Mouse (Mus musculus): Measurements from ENCODE around the gene Nags. TPM values are rescaled to one million over a fixed set of nuclear protein-coding genes. Genes with fewer than 3 reads are reported as not detected.

The Nags gene
- polyA plus RNA-seq, 1 experiment from 2014 or later, result 3.4 TPM

- Histone ChIP-seq H3K36me3 (ENCODE audit: control insufficient read depth, insufficient read depth, low read length) (peaks cover 87% of the 10 kb centered on the region), H3K4me3 (ENCODE audit: low read depth, low read length) (no peak overlapping the region), H3K9me3 (ENCODE audit: control insufficient read depth, low read length) (no peaks in the 10 kb centered on the region), H3K4me2 (ENCODE audit: low read length) (no peak overlapping the region), H3K4me1 (replicated peaks; ENCODE audit: control insufficient read depth, insufficient read depth, low read length) (no peaks in the 10 kb centered on the region), H3K27me3 (replicated peaks; ENCODE audit: control insufficient read depth, insufficient read depth, low read length) (no peaks in the 10 kb centered on the region), H3K27ac (ENCODE audit: low read depth) (no peak overlapping the region), H3K9ac (ENCODE audit: low read length) (no peak overlapping the region)
- no peak for ATAC-seq (replicated peaks; ENCODE audit: low FRiP score, low TSS enrichment, low read depth)
- WGBS, result 29% methylated on average over 6 of the region's 6 CpGs
- DNase-seq (ENCODE audit: low spot score), result no peak
Measured at GRCm38 (mm10) chr11:102165971-102166722, 20.8 kb downstream of the Nags start.

GRCm38 (mm10) chr11:102167539-102167938 lies 22.2 kb downstream of the Nags start:
- no peak overlapping the region for H3K4me2 ChIP-seq (ENCODE audit: low read length)
- no peak overlapping the region for H3K27ac ChIP-seq (ENCODE audit: low read depth)
- H3K27me3 ChIP-seq (replicated peaks; ENCODE audit: control insufficient read depth, insufficient read depth, low read length), result no peaks in the 10 kb centered on the region
- H3K4me3 ChIP-seq (ENCODE audit: low read depth, low read length), result no peak overlapping the region
- WGBS, result 84% methylated on average over 5 of the region's 5 CpGs
- peaks cover 77% of the 10 kb centered on the region for H3K36me3 ChIP-seq (ENCODE audit: control insufficient read depth, insufficient read depth, low read length)
- ATAC-seq (replicated peaks; ENCODE audit: low FRiP score, low TSS enrichment, low read depth) (no peak), DNase-seq (ENCODE audit: low spot score) (no peak)
- H3K9ac ChIP-seq (ENCODE audit: low read length), result no peak overlapping the region
- H3K9me3 ChIP-seq (ENCODE audit: control insufficient read depth, low read length), result no peaks in the 10 kb centered on the region
- H3K4me1 ChIP-seq (replicated peaks; ENCODE audit: control insufficient read depth, insufficient read depth, low read length), result no peaks in the 10 kb centered on the region

- Histone ChIP-seq H3K36me3 (ENCODE audit: control insufficient read depth, insufficient read depth, low read length) (peaks cover 73% of the 10 kb centered on the region), H3K9ac (ENCODE audit: low read length) (no peak overlapping the region)
- ATAC-seq (replicated peaks; ENCODE audit: low FRiP score, low TSS enrichment, low read depth), result no peak
Measured at GRCm38 (mm10) chr11:102168689-102169088, 23.4 kb downstream of the Nags start.

GRCm38 (mm10) chr11:102179836-102180235 lies 34.5 kb downstream of the Nags start:
- no peak for ATAC-seq (replicated peaks; ENCODE audit: low FRiP score, low TSS enrichment, low read depth)
- no peak overlapping the region for H3K4me3 ChIP-seq (ENCODE audit: low read depth, low read length)
- H3K27me3 ChIP-seq (replicated peaks; ENCODE audit: control insufficient read depth, insufficient read depth, low read length), result no peaks in the 10 kb centered on the region
- no peaks in the 10 kb centered on the region for H3K9me3 ChIP-seq (ENCODE audit: control insufficient read depth, low read length)
- DNase-seq (ENCODE audit: low spot score), result no peak
- H3K4me2 ChIP-seq (ENCODE audit: low read length), result no peak overlapping the region
- no peak overlapping the region for H3K9ac ChIP-seq (ENCODE audit: low read length)
- H3K4me1 ChIP-seq (replicated peaks; ENCODE audit: control insufficient read depth, insufficient read depth, low read length), result peaks cover 12% of the 10 kb centered on the region
- H3K36me3 ChIP-seq (ENCODE audit: control insufficient read depth, insufficient read depth, low read length), result peaks cover 67% of the 10 kb centered on the region
- H3K27ac ChIP-seq (ENCODE audit: low read depth), result no peak overlapping the region

More at GRCm38 (mm10) chr11:102168689-102169088, 23.4 kb downstream of the Nags start:
- Histone ChIP-seq H3K27ac (ENCODE audit: low read depth) (no peak overlapping the region), H3K4me2 (ENCODE audit: low read length) (no peak overlapping the region), H3K9me3 (ENCODE audit: control insufficient read depth, low read length) (no peaks in the 10 kb centered on the region), H3K4me3 (ENCODE audit: low read depth, low read length) (no peak overlapping the region), H3K27me3 (replicated peaks; ENCODE audit: control insufficient read depth, insufficient read depth, low read length) (no peaks in the 10 kb centered on the region), H3K4me1 (replicated peaks; ENCODE audit: control insufficient read depth, insufficient read depth, low read length) (no peaks in the 10 kb centered on the region)
- no peak for DNase-seq (ENCODE audit: low spot score)
- 72% methylated on average over 5 of the region's 5 CpGs for WGBS

- peaks cover 17% of the 10 kb centered on the region for H3K4me1 ChIP-seq (replicated peaks; ENCODE audit: control insufficient read depth, insufficient read depth, low read length)
- WGBS, result 3% methylated on average over 7 of the region's 7 CpGs
- ATAC-seq (replicated peaks; ENCODE audit: low FRiP score, low TSS enrichment, low read depth), result no peak
Measured at GRCm38 (mm10) chr11:102184253-102184645, 38.9 kb downstream of the Nags start.

GRCm38 (mm10) chr11:102184646-102185495 lies 39.6 kb downstream of the Nags start, which contains the start of gene Lsm12:
TSS of gene Lsm12 (minus strand) at chr11:102185296.
- H3K4me2 ChIP-seq (ENCODE audit: low read length), result peak within 1 kb of the TSS; percentile 81
- peaks cover 25% of the 10 kb centered on the region for H3K36me3 ChIP-seq (ENCODE audit: control insufficient read depth, insufficient read depth, low read length)
- H3K4me1 ChIP-seq (replicated peaks; ENCODE audit: control insufficient read depth, insufficient read depth, low read length), result peaks cover 17% of the 10 kb centered on the region
- peak within 1 kb of the TSS; percentile 91 for H3K9ac ChIP-seq (ENCODE audit: low read length)
- DNase-seq (ENCODE audit: low spot score), result peak; percentile 98
- ATAC-seq (replicated peaks; ENCODE audit: low FRiP score, low TSS enrichment, low read depth), result peak; percentile 82
- peak within 1 kb of the TSS; percentile 96 for H3K4me3 ChIP-seq (ENCODE audit: low read depth, low read length)
- H3K27ac ChIP-seq (ENCODE audit: low read depth), result peak within 1 kb of the TSS; percentile 93
- under 1% methylated on average over 65 of the region's 70 CpGs for WGBS
- H3K9me3 ChIP-seq (ENCODE audit: control insufficient read depth, low read length), result no peaks in the 10 kb centered on the region
- no peaks in the 10 kb centered on the region for H3K27me3 ChIP-seq (replicated peaks; ENCODE audit: control insufficient read depth, insufficient read depth, low read length)

More at GRCm38 (mm10) chr11:102184253-102184645, 38.9 kb downstream of the Nags start:
- DNase-seq (ENCODE audit: low spot score), result no peak
- H3K9ac ChIP-seq (ENCODE audit: low read length), result peak overlapping the region; percentile 91
- H3K36me3 ChIP-seq (ENCODE audit: control insufficient read depth, insufficient read depth, low read length), result peaks cover 30% of the 10 kb centered on the region
- H3K27me3 ChIP-seq (replicated peaks; ENCODE audit: control insufficient read depth, insufficient read depth, low read length), result no peaks in the 10 kb centered on the region
- H3K27ac ChIP-seq (ENCODE audit: low read depth), result peak overlapping the region; percentile 93
- peak overlapping the region; percentile 81 for H3K4me2 ChIP-seq (ENCODE audit: low read length)
- peak overlapping the region; percentile 96 for H3K4me3 ChIP-seq (ENCODE audit: low read depth, low read length)
- H3K9me3 ChIP-seq (ENCODE audit: control insufficient read depth, low read length), result no peaks in the 10 kb centered on the region

- peak overlapping the region; percentile 93 for H3K27ac ChIP-seq (ENCODE audit: low read depth)
- H3K4me3 ChIP-seq (ENCODE audit: low read depth, low read length), result peak overlapping the region; percentile 96
- no peak overlapping the region for H3K9ac ChIP-seq (ENCODE audit: low read length)
- ATAC-seq (replicated peaks; ENCODE audit: low FRiP score, low TSS enrichment, low read depth) (no peak), DNase-seq (ENCODE audit: low spot score) (no peak)
- H3K4me2 ChIP-seq (ENCODE audit: low read length), result peak overlapping the region; percentile 81
- H3K4me1 ChIP-seq (replicated peaks; ENCODE audit: control insufficient read depth, insufficient read depth, low read length), result peaks cover 23% of the 10 kb centered on the region
- H3K27me3 ChIP-seq (replicated peaks; ENCODE audit: control insufficient read depth, insufficient read depth, low read length), result no peaks in the 10 kb centered on the region
- 45% methylated on average over 3 of the region's 3 CpGs for WGBS
- peaks cover 21% of the 10 kb centered on the region for H3K36me3 ChIP-seq (ENCODE audit: control insufficient read depth, insufficient read depth, low read length)
- H3K9me3 ChIP-seq (ENCODE audit: control insufficient read depth, low read length), result no peaks in the 10 kb centered on the region
Measured at GRCm38 (mm10) chr11:102185677-102186076, 40.4 kb downstream of the Nags start.

GRCm38 (mm10) chr11:102186235-102186634 lies 40.9 kb downstream of the Nags start:
- Histone ChIP-seq H3K4me3 (ENCODE audit: low read depth, low read length) (no peak overlapping the region), H3K27ac (ENCODE audit: low read depth) (no peak overlapping the region), H3K9me3 (ENCODE audit: control insufficient read depth, low read length) (no peaks in the 10 kb centered on the region), H3K36me3 (ENCODE audit: control insufficient read depth, insufficient read depth, low read length) (peaks cover 16% of the 10 kb centered on the region), H3K4me1 (replicated peaks; ENCODE audit: control insufficient read depth, insufficient read depth, low read length) (peaks cover 28% of the 10 kb centered on the region), H3K4me2 (ENCODE audit: low read length) (no peak overlapping the region), H3K27me3 (replicated peaks; ENCODE audit: control insufficient read depth, insufficient read depth, low read length) (no peaks in the 10 kb centered on the region), H3K9ac (ENCODE audit: low read length) (no peak overlapping the region)
- 63% methylated on average over 1 of the region's 1 CpGs for WGBS
- ATAC-seq (replicated peaks; ENCODE audit: low FRiP score, low TSS enrichment, low read depth) (no peak), DNase-seq (ENCODE audit: low spot score) (no peak)
